In genomic region chr19:7269290-7270044, GRCm38 (mm10) we compare ENCODE assay signal across 8 mouse cellular contexts. TPM values are rescaled to one million over a fixed set of nuclear protein-coding genes. Genes with fewer than 3 reads are reported as not detected.
DNase-seq lines count a peak whose midpoint lies in the region; ATAC-seq and TF ChIP-seq lines count a peak whose summit lies in the region.

No protein-coding gene starts in this region.

- in situ Hi-C loops in CH12.LX (cut with MboI; ENCODE audit: low pct_ligation_motif_present, low pct_unique_long_range_greater_than_20kb, low sequenced_read_pairs): loop anchor here (5.0 kb wide), 1 partner anchor 78 kb away; no protein-coding TSS in a partner anchor

- H3K4me2 ChIP-seq in CH12.LX (ENCODE audit: insufficient read depth, low read depth, poor library complexity, severe bottlenecking): peak overlapping the region; percentile 57
- peak overlapping the region; percentile 90 for H3K4me2 ChIP-seq in embryonic facial prominence, embryonic 11.5 days (ENCODE audit: low read depth, low read length)
- H3K4me2 ChIP-seq in hindbrain, embryonic 13.5 days: peak overlapping the region; percentile 89
- peak overlapping the region; percentile 82 for H3K4me2 ChIP-seq in midbrain, postnatal 0 days (ENCODE audit: low read depth, low read length, poor library complexity, severe bottlenecking)

- peaks cover 14 to 44% of the 10 kb centered on the region in 2 experiments for H3K4me1 ChIP-seq in CH12.LX (ENCODE audit: control insufficient read depth in 1 of 2, insufficient read depth in 2 of 2)
- H3K4me1 ChIP-seq in embryonic facial prominence, embryonic 11.5 days (ENCODE audit: control insufficient read depth, insufficient read depth, low read length): peaks cover 20% of the 10 kb centered on the region
- peaks cover 80% of the 10 kb centered on the region for H3K4me1 ChIP-seq in hindbrain, embryonic 13.5 days (replicated peaks)
- H3K4me1 ChIP-seq in midbrain, postnatal 0 days (ENCODE audit: insufficient read depth, low read length): peaks cover 19% of the 10 kb centered on the region

- 4% methylated on average over 11 of the region's 11 CpGs for WGBS in embryonic facial prominence, embryonic 11.5 days
- 3% methylated on average over 11 of the region's 11 CpGs for WGBS in hindbrain, embryonic 13.5 days
- WGBS in midbrain, postnatal 0 days: 13% methylated on average over 10 of the region's 11 CpGs

- H3K27me3 ChIP-seq in CH12.LX (replicated peaks): no peaks in the 10 kb centered on the region
- H3K27me3 ChIP-seq in embryonic facial prominence, embryonic 11.5 days (ENCODE audit: control insufficient read depth, insufficient read depth, low read length): no peaks in the 10 kb centered on the region
- no peaks in the 10 kb centered on the region for H3K27me3 ChIP-seq in hindbrain, embryonic 13.5 days
- H3K27me3 ChIP-seq in midbrain, postnatal 0 days (ENCODE audit: insufficient read depth, low read length): no peaks in the 10 kb centered on the region

- DNase-seq in gastrocnemius, adult 2 months: peak; percentile 58
- no peak for DNase-seq in gastrocnemius, postnatal 14 days
- no peak for DNase-seq in CH12.LX (ENCODE audit: extremely low read depth)
- peak; percentile 65 for DNase-seq in embryonic facial prominence, embryonic 11.5 days (ENCODE audit: low spot score)
- no peak for DNase-seq in midbrain, postnatal 0 days (ENCODE audit: low spot score)
- no peak for DNase-seq in T-cell, adult 2 months (ENCODE audit: low spot score)

- H3K9ac ChIP-seq in CH12.LX (ENCODE audit: insufficient read depth, low read depth): peak overlapping the region; percentile 30
- peak overlapping the region; percentile 96 for H3K9ac ChIP-seq in embryonic facial prominence, embryonic 11.5 days (replicated peaks; ENCODE audit: low read length)
- peak overlapping the region; percentile 96 for H3K9ac ChIP-seq in hindbrain, embryonic 13.5 days
- peak overlapping the region; percentile 76 for H3K9ac ChIP-seq in midbrain, postnatal 0 days (replicated peaks; ENCODE audit: low read length, poor library complexity, severe bottlenecking)

- intact Hi-C loops in gastrocnemius, adult 2 months (cut with DNase I): no loop called here
- intact Hi-C loops in gastrocnemius, postnatal 14 days (cut with DNase I; ENCODE audit: low total_unique reads): loop anchor here (5.0 kb wide), 1 partner anchor 148 kb away; the partner anchor contains the start of gene 2700081O15Rik

- no peak for TF ChIP-seq POLR2A in CH12.LX (IDR thresholded peaks at IDR 0.05; ENCODE audit: low read depth, low read length)

- H3K79me2 ChIP-seq in CH12.LX (replicated peaks; ENCODE audit: control insufficient read depth, extremely low read depth, insufficient read depth, poor library complexity, severe bottlenecking): no peaks in the 10 kb centered on the region

- no peak for TF ChIP-seq EP300 in CH12.LX (IDR thresholded peaks at IDR 0.05; ENCODE audit: low read length)

- dilution Hi-C loops in CH12.LX (cut with MboI; ENCODE audit: extremely low pct_ligation_motif_present, extremely low pct_unique_long_range_greater_than_20kb, low sequenced_read_pairs): no loop called here

- no peak for ATAC-seq in embryonic facial prominence, embryonic 11.5 days (replicated peaks; ENCODE audit: insufficient number of reproducible peaks, low FRiP score, low TSS enrichment, low read depth)
- ATAC-seq in hindbrain, embryonic 13.5 days (ENCODE audit: low FRiP score): peak; percentile 4; the same call in 1 of the 2 replicates
- ATAC-seq in midbrain, postnatal 0 days (ENCODE audit: low FRiP score): no peak
- ATAC-seq in monocyte, adult 5-6 weeks (replicated peaks; ENCODE audit: insufficient number of reproducible peaks, low FRiP score, low TSS enrichment, poor library complexity, severe bottlenecking): no peak

- H3K36me3 ChIP-seq in CH12.LX (replicated peaks in 1 of 2; ENCODE audit: control insufficient read depth in 1 of 2, insufficient read depth in 1 of 2, low read length in 1 of 2): peaks cover 10 to 44% of the 10 kb centered on the region in 2 experiments
- peaks cover 32% of the 10 kb centered on the region for H3K36me3 ChIP-seq in embryonic facial prominence, embryonic 11.5 days (replicated peaks; ENCODE audit: control insufficient read depth, insufficient read depth, low read depth, low read length)
- peaks cover 41% of the 10 kb centered on the region for H3K36me3 ChIP-seq in hindbrain, embryonic 13.5 days
- H3K36me3 ChIP-seq in midbrain, postnatal 0 days (ENCODE audit: insufficient read depth, low read length): peaks cover 21% of the 10 kb centered on the region

- TF ChIP-seq RAD21 in CH12.LX (IDR thresholded peaks at IDR 0.05; ENCODE audit: low read depth, low read length): no peak

- H3K4me3 ChIP-seq in gastrocnemius, adult 2 months: peak overlapping the region; percentile 89
- peak overlapping the region; percentile 61 to 79 (median 73) for H3K4me3 ChIP-seq in CH12.LX (replicated peaks in 1 of 3; ENCODE audit: low read depth in 2 of 3, low read length in 2 of 3, poor library complexity in 1 of 3)
- peak overlapping the region; percentile 91 for H3K4me3 ChIP-seq in embryonic facial prominence, embryonic 11.5 days (ENCODE audit: low read depth, low read length)
- peak overlapping the region; percentile 89 for H3K4me3 ChIP-seq in hindbrain, embryonic 13.5 days
- H3K4me3 ChIP-seq in midbrain, postnatal 0 days (ENCODE audit: low read depth, low read length): peak overlapping the region; percentile 75

- peak overlapping the region; percentile 84; the same call in 1 of the 2 replicates for H3K27ac ChIP-seq in gastrocnemius, adult 2 months
- H3K27ac ChIP-seq in CH12.LX (ENCODE audit: insufficient read depth, low read depth): no peak overlapping the region
- peak overlapping the region; percentile 98 for H3K27ac ChIP-seq in embryonic facial prominence, embryonic 11.5 days (replicated peaks; ENCODE audit: low read depth, low read length)
- H3K27ac ChIP-seq in hindbrain, embryonic 13.5 days: peak overlapping the region; percentile 98
- peak overlapping the region; percentile 81; the same call in 1 of the 2 replicates for H3K27ac ChIP-seq in midbrain, postnatal 0 days (ENCODE audit: low read depth, low read length)

- TF ChIP-seq CTCF in gastrocnemius, adult 2 months (IDR thresholded peaks at IDR 0.05): no peak
- TF ChIP-seq CTCF in CH12.LX (conservative IDR thresholded peaks at IDR 0.05 in 1 of 2, IDR thresholded peaks at IDR 0.05 in 1 of 2; ENCODE audit: low read depth in 2 of 2, low read length in 2 of 2): no peak
- TF ChIP-seq CTCF in midbrain, postnatal 0 days (IDR thresholded peaks at IDR 0.05): no peak

- peaks cover 4% of the 10 kb centered on the region for H3K9me3 ChIP-seq in CH12.LX (replicated peaks; ENCODE audit: low read length)
- no peaks in the 10 kb centered on the region for H3K9me3 ChIP-seq in embryonic facial prominence, embryonic 11.5 days (replicated peaks; ENCODE audit: control insufficient read depth, low read length)
- no peaks in the 10 kb centered on the region for H3K9me3 ChIP-seq in hindbrain, embryonic 13.5 days
- no peaks in the 10 kb centered on the region for H3K9me3 ChIP-seq in midbrain, postnatal 0 days (ENCODE audit: low read length)

TF ChIP-seq in CH12.LX, 34 proteins besides CTCF, POLR2A, EP300 and RAD21:
- TF ChIP-seq KAT2A (IDR thresholded peaks at IDR 0.05; ENCODE audit: insufficient replicate concordance, low read length) (no peak), E2F4 (IDR thresholded peaks at IDR 0.05; ENCODE audit: insufficient replicate concordance, low read depth, low read length) (no peak)

RNA-seq across cellular contexts. Expression of gene Rcor2, which starts 2.3 kb away (rescaled TPM):
- 1 to 10 TPM; 1.6 to 2.0 TPM for total RNA-seq in gastrocnemius, adult 2 months (2021)
- 1 to 10 TPM; 2.1 to 8.8 TPM for total RNA-seq in gastrocnemius, postnatal 14 days (2021)
- total RNA-seq in CH12.LX (2012; rRNA removed) (12.0 and 13.3 TPM in 2 replicates), CH12.LX (2014; rRNA removed) (9.2 and 10.3 TPM in 2 replicates)
- 22.8 and 28.2 TPM in 2 replicates for polyA plus RNA-seq in CH12.LX (2012; ENCODE audit: insufficient read length, low read depth)
- 17.6 and 18.8 TPM in 2 replicates for polyA plus RNA-seq in embryonic facial prominence, embryonic 11.5 days (2014; fragmentation: Nextera tagmentation; extraction: Ambion mirVana)
- polyA plus RNA-seq in hindbrain, embryonic 13.5 days (2015; fragmentation: Nextera tagmentation; extraction: Ambion mirVana): 30.2 and 32.0 TPM in 2 replicates
- total RNA-seq in midbrain, postnatal 0 days (2014; rRNA removed): 40.7 and 53.1 TPM in 2 replicates
- polyA plus RNA-seq in midbrain, postnatal 0 days (2015; fragmentation: Nextera tagmentation; extraction: Ambion mirVana): 8.9 and 9.7 TPM in 2 replicates
- total RNA-seq in monocyte, adult 5-6 weeks (2017): not detected in 3 replicates

RNA-seq across cellular contexts. Expression of gene Naa40, which starts 28.5 kb away (rescaled TPM):
- total RNA-seq in gastrocnemius, adult 2 months (2021): 10 to 100 TPM in 1 of 2 experiments, 1 to 10 TPM in 1; 10.0 to 12.7 TPM
- total RNA-seq in gastrocnemius, postnatal 14 days (2021): 10 to 100 TPM in 1 of 2 experiments, 1 to 10 TPM in 1; 9.1 to 11.7 TPM
- total RNA-seq in CH12.LX (2012; rRNA removed) (40.6 and 45.5 TPM in 2 replicates), CH12.LX (2014; rRNA removed) (63.1 and 65.7 TPM in 2 replicates)
- polyA plus RNA-seq in CH12.LX (2012; ENCODE audit: insufficient read length, low read depth): 61.2 and 69.3 TPM in 2 replicates
- 82.9 and 88.0 TPM in 2 replicates for polyA plus RNA-seq in embryonic facial prominence, embryonic 11.5 days (2014; fragmentation: Nextera tagmentation; extraction: Ambion mirVana)
- polyA plus RNA-seq in hindbrain, embryonic 13.5 days (2015; fragmentation: Nextera tagmentation; extraction: Ambion mirVana): 65.3 and 66.6 TPM in 2 replicates
- 58.3 and 62.5 TPM in 2 replicates for total RNA-seq in midbrain, postnatal 0 days (2014; rRNA removed)
- polyA plus RNA-seq in midbrain, postnatal 0 days (2015; fragmentation: Nextera tagmentation; extraction: Ambion mirVana): 45.6 and 46.1 TPM in 2 replicates
- total RNA-seq in monocyte, adult 5-6 weeks (2017): 14.9 to 17.6 TPM (median 17.5 TPM) in 3 replicates

RNA-seq across cellular contexts. Expression of gene Cox8a, which starts 52.1 kb away (rescaled TPM):
- 100 to 1,000 TPM in 1 of 2 experiments, 10 to 100 TPM in 1; 72.4 to 113 TPM for total RNA-seq in gastrocnemius, adult 2 months (2021)
- 100 to 1,000 TPM; 167 TPM for total RNA-seq in gastrocnemius, postnatal 14 days (2021)
- total RNA-seq in CH12.LX (2012; rRNA removed) (797 and 822 TPM in 2 replicates), CH12.LX (2014; rRNA removed) (275 and 326 TPM in 2 replicates)
- polyA plus RNA-seq in CH12.LX (2012; ENCODE audit: insufficient read length, low read depth): 617 and 896 TPM in 2 replicates
- 741 and 769 TPM in 2 replicates for polyA plus RNA-seq in embryonic facial prominence, embryonic 11.5 days (2014; fragmentation: Nextera tagmentation; extraction: Ambion mirVana)
- polyA plus RNA-seq in hindbrain, embryonic 13.5 days (2015; fragmentation: Nextera tagmentation; extraction: Ambion mirVana): 881 and 924 TPM in 2 replicates
- total RNA-seq in midbrain, postnatal 0 days (2014; rRNA removed): 1,114 and 1,471 TPM in 2 replicates
- polyA plus RNA-seq in midbrain, postnatal 0 days (2015; fragmentation: Nextera tagmentation; extraction: Ambion mirVana): 1,645 and 1,756 TPM in 2 replicates
- 236 to 274 TPM (median 246 TPM) in 3 replicates for total RNA-seq in monocyte, adult 5-6 weeks (2017)

Comparison
In these comparisons a context has a peak if more than half of its experiments do, and no peak if none do; other contexts are left out.
1. DNase-seq: peak in gastrocnemius, adult 2 months (single experiment) and embryonic facial prominence, embryonic 11.5 days (single experiment); none in gastrocnemius, postnatal 14 days (single experiment), CH12.LX (single experiment), midbrain, postnatal 0 days (single experiment) and T-cell, adult 2 months (single experiment).
2. H3K9ac ChIP-seq: peak in every context shown above with its lines; median percentile 96 in embryonic facial prominence, embryonic 11.5 days; 96 in hindbrain, embryonic 13.5 days; 76 in midbrain, postnatal 0 days; 30 in CH12.LX.
3. Peak in every context shown above with its lines, with median percentiles within 50 percentile points of each other: H3K4me3 ChIP-seq and H3K4me2 ChIP-seq.